Mouse (Mus musculus) layer of hippocampus, postnatal 10 days (tissue): Measurements from ENCODE around the gene Ccdc69. TPM values are rescaled to one million over a fixed set of nuclear protein-coding genes. Genes with fewer than 3 reads are reported as not detected.

Source experiments
- DNase-seq, 2 experiments: peaks; one replicate each; pipeline ENCODE4 v3.0.0; 2021; ENCODE audit warnings: low spot score in 2 of 2
- total RNA-seq, 2 experiments: library from RNA; stranded (reverse); gene quantifications; 2 replicates each; pipeline ENCODE4 v1.2.3; 2021

The Ccdc69 gene
- total RNA-seq, 2 experiments from 2014 or later, result 0.40 to 0.59 TPM

GRCm38 (mm10) chr11:55046600-55046999, 31.3 kb downstream of the Ccdc69 start:
- peak in 1 of 2 experiments; percentile 47 for DNase-seq

- no peak for DNase-seq
Measured at GRCm38 (mm10) chr11:55041348-55041747, 36.6 kb downstream of the Ccdc69 start.

DNA sequence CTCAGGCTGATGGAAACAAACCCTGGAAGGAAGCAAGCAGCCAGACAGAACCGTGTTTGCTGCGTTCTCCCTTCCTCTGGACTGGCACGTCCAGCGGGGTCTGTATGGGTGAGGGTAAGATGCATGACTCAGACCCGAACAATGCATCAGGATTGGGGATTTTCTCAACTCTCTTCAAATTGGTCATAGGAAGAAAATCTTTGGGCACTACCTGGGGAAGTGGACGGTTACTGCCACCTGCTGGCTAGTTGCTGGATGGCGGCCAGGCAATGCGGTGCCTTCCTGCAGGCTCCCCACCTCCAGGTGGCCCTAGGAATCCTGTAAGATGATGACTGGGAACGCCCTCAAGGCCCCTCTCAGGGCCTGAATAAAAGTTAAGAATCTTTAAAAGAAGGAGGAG, 38.3 kb downstream of the Ccdc69 start:
- DNase-seq, result peak; percentile 79 to 84

- no peak for DNase-seq
Measured at GRCm38 (mm10) chr11:55036601-55037000, 41.3 kb downstream of the Ccdc69 start.

DNA sequence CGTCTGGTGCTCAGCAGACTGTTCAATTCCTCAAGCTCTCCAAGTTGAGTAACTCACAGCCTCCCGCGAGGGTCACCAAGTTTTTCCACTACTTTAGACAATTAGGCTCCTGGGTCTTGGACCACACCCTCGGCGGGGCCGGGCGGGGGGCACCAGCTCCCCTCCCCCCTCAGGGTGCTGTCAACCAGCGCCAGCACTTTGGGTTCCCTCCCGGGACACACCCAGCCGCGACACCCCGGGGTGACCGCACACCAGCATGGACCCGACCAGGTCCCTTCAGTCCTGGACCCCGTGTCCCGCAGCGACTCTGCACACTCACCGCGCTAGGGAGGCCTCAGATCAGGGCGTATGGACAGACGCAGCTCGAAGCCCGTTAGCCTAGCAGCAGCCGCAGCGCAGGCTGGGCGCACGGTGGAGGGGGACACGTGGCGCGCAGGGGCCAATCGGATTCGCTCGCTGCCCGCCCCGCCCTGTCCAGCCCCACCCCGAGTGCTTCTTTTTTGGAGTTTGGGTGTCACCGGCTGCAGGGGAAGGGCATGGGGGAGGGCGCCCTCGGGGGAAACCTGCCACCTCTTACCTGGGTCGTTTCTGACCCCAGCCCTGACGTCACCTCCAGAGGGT, 44.8 kb downstream of the Ccdc69 start, which contains the start of gene Anxa6:
Gene Anxa6 (minus strand): TSS at position 406 of the 621 bp plus-strand sequence.
- DNase-seq, result peak; percentile 71 to 84

- no peak for DNase-seq
Measured at GRCm38 (mm10) chr11:55032286-55032685, 45.6 kb downstream of the Ccdc69 start.

GRCm38 (mm10) chr11:55031991-55032280, 46.0 kb downstream of the Ccdc69 start:
- no peak for DNase-seq

- DNase-seq, result no peak
Measured at GRCm38 (mm10) chr11:55031211-55031990, 46.5 kb downstream of the Ccdc69 start.

- DNase-seq, result no peak
Measured at GRCm38 (mm10) chr11:55028509-55028908, 49.4 kb downstream of the Ccdc69 start.

- DNase-seq, result no peak
Measured at GRCm38 (mm10) chr11:55027204-55027855, 50.6 kb downstream of the Ccdc69 start.

DNA sequence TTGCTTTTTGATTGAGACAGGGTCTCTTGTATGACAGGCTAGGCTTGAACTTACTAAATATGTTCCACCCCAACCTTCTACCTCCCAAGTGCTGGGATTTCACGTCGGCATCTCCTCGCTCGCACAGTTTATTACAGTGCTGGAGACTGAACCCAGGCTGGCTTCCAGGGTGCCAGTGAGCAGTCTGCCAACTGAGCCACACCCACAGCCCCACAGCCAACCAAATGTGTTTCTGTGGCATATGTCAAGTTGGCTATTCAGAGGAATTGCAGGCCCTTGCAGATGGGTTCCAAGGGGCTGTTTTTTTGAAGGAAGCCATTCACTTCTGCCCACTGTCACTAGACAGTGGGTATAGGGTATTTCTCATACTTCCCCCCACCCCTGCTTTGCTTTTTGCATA, 52.0 kb downstream of the Ccdc69 start:
- DNase-seq, result peak in 1 of 2 experiments; percentile 31

GRCm38 (mm10) chr11:55023583-55023982, 54.3 kb downstream of the Ccdc69 start:
- no peak for DNase-seq

DNA sequence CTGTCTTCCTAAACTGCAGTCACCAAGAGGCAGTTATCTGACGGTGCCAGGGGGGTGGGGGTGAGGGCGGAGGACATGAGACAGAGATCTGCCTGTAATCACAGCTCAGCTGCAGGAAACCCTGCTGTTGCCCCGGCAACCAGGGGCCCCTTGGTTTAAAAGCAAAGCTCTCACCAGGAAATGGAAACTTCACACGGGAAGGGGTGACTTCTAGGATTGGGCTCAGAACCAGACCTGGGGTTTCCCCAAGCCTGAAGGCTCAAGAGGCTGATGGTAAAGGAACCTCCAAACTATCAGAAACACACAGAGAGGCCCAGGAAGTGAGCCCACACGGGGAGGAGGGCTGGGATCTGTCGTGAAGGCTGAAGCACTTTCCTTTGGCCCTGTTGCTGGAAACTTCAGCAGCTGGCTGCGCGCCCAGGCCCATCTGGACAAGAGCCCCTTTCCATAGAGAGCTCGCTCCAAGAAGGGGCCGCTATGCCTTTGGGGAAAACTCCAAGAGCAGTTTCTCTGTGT, 54.8 kb downstream of the Ccdc69 start:
- peak; percentile 85 to 88 for DNase-seq

GRCm38 (mm10) chr11:55022508-55022907, 55.4 kb downstream of the Ccdc69 start:
- DNase-seq, result no peak

DNA sequence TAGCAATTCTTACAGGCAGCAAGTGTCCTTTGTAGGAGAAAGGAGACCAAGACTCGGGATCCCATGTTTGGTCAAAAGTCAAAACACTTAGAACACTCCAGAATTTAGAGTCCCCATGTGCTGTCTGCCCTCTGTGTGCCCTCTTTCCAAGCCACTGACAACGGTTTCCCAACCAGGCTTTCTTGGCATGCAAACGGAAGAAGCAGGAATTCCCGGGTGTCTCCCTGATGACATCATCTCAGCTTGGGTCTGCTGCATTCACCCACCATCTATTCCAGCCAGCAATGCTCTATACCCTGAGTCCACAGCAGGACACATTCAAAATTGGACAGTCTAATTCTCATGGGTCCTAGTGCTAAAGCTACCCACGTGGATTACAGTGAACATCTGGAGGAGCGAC, 56.1 kb downstream of the Ccdc69 start:
- no peak for DNase-seq

DNA sequence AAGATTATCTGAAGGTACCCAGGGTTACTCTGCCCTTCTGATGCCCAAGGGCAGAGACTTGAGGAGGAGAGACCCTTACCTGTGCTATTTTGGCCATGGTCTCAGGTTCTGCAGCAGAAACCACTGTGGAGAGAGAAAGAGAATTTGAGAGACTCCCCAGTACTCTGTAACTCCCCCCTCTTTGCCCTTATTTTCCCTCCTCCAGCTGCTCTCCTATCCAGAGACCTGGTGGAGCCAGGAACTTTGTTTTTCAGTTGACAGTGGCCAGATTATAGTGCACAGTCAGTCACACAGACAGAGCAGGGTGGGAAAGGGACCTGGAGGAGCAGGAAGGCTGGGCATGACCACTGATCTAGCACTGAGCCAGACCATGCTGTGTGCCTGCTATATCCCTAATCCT, 56.5 kb downstream of the Ccdc69 start:
- DNase-seq, result no peak

GRCm38 (mm10) chr11:55019711-55020110, 58.2 kb downstream of the Ccdc69 start:
- DNase-seq, result no peak

GRCm38 (mm10) chr11:55018034-55018433, 59.9 kb downstream of the Ccdc69 start:
- DNase-seq, result no peak

- no peak for DNase-seq
Measured at GRCm38 (mm10) chr11:55017201-55017600, 60.7 kb downstream of the Ccdc69 start.

- DNase-seq, result no peak
Measured at GRCm38 (mm10) chr11:55016758-55017157, 61.2 kb downstream of the Ccdc69 start.

GRCm38 (mm10) chr11:55015831-55016241, 62.1 kb downstream of the Ccdc69 start:
- DNase-seq, result peak; percentile 60 to 65

DNA sequence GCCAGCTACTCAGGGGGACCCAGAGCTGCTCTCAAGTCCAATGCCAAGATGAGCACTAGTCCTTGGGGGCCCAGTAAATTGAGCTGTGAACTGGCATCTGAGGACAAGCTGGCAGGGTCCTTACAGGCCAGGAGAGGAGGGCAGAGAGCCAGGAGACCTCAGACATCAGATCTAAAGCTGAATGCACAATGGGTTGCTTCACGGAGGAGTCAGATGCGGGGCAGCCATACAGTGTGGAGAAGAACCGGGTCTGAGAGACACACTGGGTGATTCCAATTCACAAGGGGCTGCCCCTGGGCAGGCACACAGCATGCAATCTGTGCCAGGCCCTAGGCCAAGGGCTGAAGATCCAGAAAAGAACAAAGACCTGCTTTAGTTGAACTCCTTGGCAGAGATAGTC, 62.7 kb downstream of the Ccdc69 start:
- DNase-seq, result peak; percentile 40 to 62
